Mouse (Mus musculus) liver, embryonic 13.5 days (tissue): Measurements from ENCODE around the gene Rpl12. TPM values are rescaled to one million over a fixed set of nuclear protein-coding genes. Genes with fewer than 3 reads are reported as not detected.
"Not testable (repeated sequence)": the region's sequence is repeated elsewhere in the genome, so short reads cannot be mapped to it uniquely, and the experiment has no call there.

ENCODE experiments used
- ATAC-seq: fragments of 200-750 bp; cut with Nextera tagmentation; 2 replicates; pipeline ENCODE4 v1.8.0; 2017; ENCODE audit warnings: low read depth, mild to moderate bottlenecking, moderate number of reproducible peaks, moderate library complexity
- DNase-seq: peaks from one replicate; pipeline ENCODE4 v3.0.0; 2022
- H3K27ac ChIP-seq: fragments of 300-500 bp; sonication (generic); 2 replicates; pipeline ENCODE4 v1.5.1; 2015; ENCODE audit warnings: moderate library complexity, mild to moderate bottlenecking, inconsistent platforms
- H3K27me3 ChIP-seq: fragments of 300-500 bp; sonication (generic); 2 replicates; pipeline ENCODE4 v1.6.1; 2015; ENCODE audit warnings: mild to moderate bottlenecking, inconsistent platforms
- H3K36me3 ChIP-seq: fragments of 300-500 bp; sonication (generic); 2 replicates; pipeline ENCODE4 v1.6.1; 2015; ENCODE audit warnings: mild to moderate bottlenecking, inconsistent platforms
- H3K4me1 ChIP-seq: fragments of 300-500 bp; sonication (generic); replicated peaks from 2 replicates; pipeline ENCODE4 v1.6.1; 2015; ENCODE audit warnings: inconsistent platforms
- H3K4me2 ChIP-seq: fragments of 300-500 bp; sonication (generic); 2 replicates; pipeline ENCODE4 v1.6.1; 2015; ENCODE audit warnings: inconsistent platforms, mild to moderate bottlenecking, moderate library complexity
- H3K4me3 ChIP-seq: fragments of 300-500 bp; sonication (generic); replicated peaks from 2 replicates; pipeline ENCODE4 v1.5.1; 2015; ENCODE audit warnings: mild to moderate bottlenecking, inconsistent platforms
- H3K9ac ChIP-seq: fragments of 300-500 bp; sonication (generic); 2 replicates; pipeline ENCODE4 v1.6.1; 2015; ENCODE audit warnings: mild to moderate bottlenecking, inconsistent platforms
- H3K9me3 ChIP-seq: fragments of 300-500 bp; sonication (generic); replicated peaks from 2 replicates; pipeline ENCODE4 v1.6.1; 2016; ENCODE audit warnings: inconsistent platforms
- WGBS: fragments of 180-500 bp; shearing (Covaris S2); methylation state at CpG from one replicate; pipeline ENCODE4 v1.1.7; 2015; ENCODE audit not compliant: insufficient replicate concordance; 5-methylcytosine and 5-hydroxymethylcytosine counted together
- polyA plus RNA-seq: library from polyadenylated mRNA; unstranded; fragments of >200 nt; fragmentation: Nextera tagmentation; extraction: Ambion mirVana; gene quantifications from 2 replicates; pipeline ENCODE4 v1.2.1, GENCODE M21; 2015

Gene Rpl12
- polyA plus RNA-seq, 1 experiment from 2014 or later, result 148 TPM

DNA sequence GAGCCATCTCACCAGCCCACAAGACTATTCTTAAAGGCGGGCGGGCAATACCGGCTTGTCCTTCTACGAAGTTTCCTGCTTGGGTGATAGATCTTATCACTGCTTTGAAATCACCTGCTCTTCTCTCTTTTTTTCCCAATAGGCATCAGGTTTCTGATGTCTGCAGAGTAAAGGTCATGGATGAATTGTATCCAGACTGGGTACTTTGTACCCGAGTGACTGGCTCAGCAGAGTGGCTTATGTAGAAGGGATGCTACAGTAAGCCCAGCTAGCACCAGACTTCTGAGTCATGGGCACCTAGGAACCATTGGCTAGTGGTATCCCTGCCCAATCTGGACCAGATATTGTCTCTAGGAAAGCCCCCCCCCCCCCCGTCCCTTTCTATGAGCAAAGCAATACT is 22.3 kb downstream of the Rpl12 start:
- H3K4me3 ChIP-seq, result no peak overlapping the region
- peaks cover 9% of the 10 kb centered on the region; the same call in 1 of the 2 replicates for H3K27me3 ChIP-seq
- H3K9me3 ChIP-seq, result no peaks in the 10 kb centered on the region
- H3K36me3 ChIP-seq, result no peaks in the 10 kb centered on the region
- DNase-seq, result no peak
- no peak for ATAC-seq
- WGBS, result 42% methylated on average over 6 of the region's 6 CpGs
- peaks cover 37% of the 10 kb centered on the region for H3K4me1 ChIP-seq
- H3K9ac ChIP-seq, result no peak overlapping the region
- no peak overlapping the region for H3K27ac ChIP-seq
- H3K4me2 ChIP-seq, result peak overlapping the region; percentile 99

GRCm38 (mm10) chr2:32985844-32986243 is 24.5 kb downstream of the Rpl12 start:
- H3K4me1 ChIP-seq, result peaks cover 16% of the 10 kb centered on the region
- H3K36me3 ChIP-seq, result no peaks in the 10 kb centered on the region
- DNase-seq (no peak), ATAC-seq (no peak)
- H3K9me3 ChIP-seq, result no peaks in the 10 kb centered on the region
- no peak overlapping the region for H3K4me3 ChIP-seq
- WGBS, result 65% methylated on average over 8 of the region's 8 CpGs
- no peak overlapping the region for H3K27ac ChIP-seq
- H3K4me2 ChIP-seq, result no peak overlapping the region
- H3K27me3 ChIP-seq, result peaks cover 9% of the 10 kb centered on the region; the same call in 1 of the 2 replicates
- no peak overlapping the region for H3K9ac ChIP-seq

- Histone ChIP-seq H3K4me1 (no peaks in the 10 kb centered on the region), H3K4me3 (no peak overlapping the region), H3K9me3 (no peaks in the 10 kb centered on the region), H3K36me3 (no peaks in the 10 kb centered on the region), H3K4me2 (no peak overlapping the region), H3K27ac (no peak overlapping the region), H3K27me3 (0 out of 2 replicates have a peak, but pooled peaks cover 8% of the 10 kb centered on the region), H3K9ac (no peak overlapping the region)
- DNase-seq (no peak), ATAC-seq (no peak)
- 66% methylated on average over 3 of the region's 3 CpGs for WGBS
Measured at GRCm38 (mm10) chr2:32989376-32989775, 28.0 kb downstream of the Rpl12 start.

DNA sequence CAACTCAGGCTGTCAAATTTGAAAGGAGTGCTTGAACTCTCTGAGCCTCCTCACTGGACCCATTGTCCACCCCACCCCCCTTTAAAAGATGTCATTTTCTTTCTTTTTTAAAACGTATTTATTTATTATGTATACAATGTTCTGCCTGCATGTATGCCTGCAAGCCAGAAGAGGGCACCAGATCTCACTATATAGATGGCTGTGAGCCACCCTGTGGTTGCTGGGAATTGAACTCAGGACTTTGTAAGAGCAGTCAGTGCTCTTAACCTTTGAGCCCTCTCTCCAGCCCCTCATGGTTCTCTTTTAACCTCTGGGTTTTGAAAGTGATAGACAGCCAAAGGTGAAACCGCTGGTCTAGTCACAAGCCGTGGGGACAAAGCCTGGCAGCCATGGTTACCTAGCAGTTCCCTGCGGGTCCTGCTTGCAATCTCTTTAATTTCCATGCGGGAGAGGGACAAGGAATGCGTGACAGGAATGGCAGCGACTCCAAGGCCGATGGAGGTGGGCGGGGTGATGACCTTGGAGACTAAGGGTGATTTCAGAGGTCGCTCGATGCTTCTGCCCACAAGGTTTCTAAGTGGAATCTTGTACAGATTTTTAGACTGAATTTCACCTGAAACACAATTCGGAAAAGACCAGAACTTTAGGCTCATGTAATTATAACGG is 28.9 kb downstream of the Rpl12 start:
- Histone ChIP-seq H3K27ac (no peak overlapping the region), H3K4me2 (no peak overlapping the region), H3K9ac (no peak overlapping the region), H3K4me1 (no peaks in the 10 kb centered on the region), H3K4me3 (no peak overlapping the region), H3K27me3 (0 out of 2 replicates have a peak, but pooled peaks cover 3% of the 10 kb centered on the region), H3K9me3 (no peaks in the 10 kb centered on the region), H3K36me3 (no peaks in the 10 kb centered on the region)
- WGBS, result 50% methylated on average over 13 of the region's 13 CpGs
- ATAC-seq (no peak), DNase-seq (no peak)

DNA sequence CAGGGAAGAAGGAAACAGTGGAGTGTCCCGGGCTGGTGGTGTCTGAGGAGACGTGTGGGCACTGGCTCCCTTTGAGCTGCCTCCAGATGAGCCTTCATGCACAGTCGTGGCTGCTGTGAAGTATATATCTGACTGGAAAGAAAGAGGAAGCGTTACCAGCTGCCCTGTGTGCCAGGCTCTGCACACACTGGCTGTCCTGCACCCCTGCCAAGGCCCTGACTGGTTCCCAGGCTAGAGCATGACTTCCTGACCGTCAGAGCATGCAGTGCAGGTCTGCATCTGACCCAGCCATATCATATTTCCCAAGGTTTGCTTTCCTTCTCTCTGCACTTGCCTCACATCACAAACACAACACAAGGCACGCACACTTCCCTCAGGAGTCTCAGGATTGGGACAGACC is 30.8 kb downstream of the Rpl12 start:
- Histone ChIP-seq H3K9me3 (no peaks in the 10 kb centered on the region), H3K4me3 (no peak overlapping the region), H3K27ac (no peak overlapping the region), H3K4me1 (no peaks in the 10 kb centered on the region), H3K9ac (no peak overlapping the region), H3K27me3 (0 out of 2 replicates have a peak, but pooled peaks cover 3% of the 10 kb centered on the region), H3K4me2 (no peak overlapping the region), H3K36me3 (no peaks in the 10 kb centered on the region)
- no peak for ATAC-seq
- no peak for DNase-seq
- WGBS, result 42% methylated on average over 6 of the region's 6 CpGs

DNA sequence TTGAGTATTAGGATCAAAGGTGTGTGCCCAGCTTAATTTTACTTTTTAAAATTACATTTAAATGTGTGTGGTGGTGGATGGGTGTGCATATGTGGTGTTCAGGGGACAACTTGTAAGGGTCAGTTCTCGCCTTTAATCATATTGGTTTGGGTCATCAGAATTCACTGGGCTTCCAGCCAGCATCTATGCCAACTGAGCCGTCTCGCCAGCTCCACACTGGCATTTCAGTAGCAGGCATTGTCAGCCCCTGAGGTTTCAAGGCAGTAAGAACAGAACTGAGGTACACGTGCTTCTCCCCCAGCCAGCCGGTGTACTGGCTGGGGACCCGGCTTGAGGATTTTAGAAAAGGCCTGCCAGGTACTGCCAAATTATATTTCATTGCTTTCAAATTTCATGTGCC is 35.7 kb downstream of the Rpl12 start:
- WGBS, result 65% methylated on average over 6 of the region's 6 CpGs
- H3K27me3 ChIP-seq, result 0 out of 2 replicates have a peak, but pooled peaks cover 1% of the 10 kb centered on the region
- no peaks in the 10 kb centered on the region for H3K4me1 ChIP-seq

GRCm38 (mm10) chr2:32997792-32998191 is 36.4 kb downstream of the Rpl12 start:
- Histone ChIP-seq H3K4me1 (no peaks in the 10 kb centered on the region), H3K36me3 (no peaks in the 10 kb centered on the region), H3K27me3 (no peaks in the 10 kb centered on the region), H3K27ac (no peak overlapping the region), H3K9me3 (no peaks in the 10 kb centered on the region), H3K4me2 (no peak overlapping the region), H3K9ac (no peak overlapping the region), H3K4me3 (no peak overlapping the region)
- DNase-seq (no peak), ATAC-seq (no peak)
- 58% methylated on average over 4 of the region's 4 CpGs for WGBS

More for the DNA sequence above, 35.7 kb downstream of the Rpl12 start:
- DNase-seq (no peak), ATAC-seq (no peak)
- H3K9me3 ChIP-seq, result no peaks in the 10 kb centered on the region
- no peak overlapping the region for H3K27ac ChIP-seq
- no peaks in the 10 kb centered on the region for H3K36me3 ChIP-seq
- no peak overlapping the region for H3K4me2 ChIP-seq
- no peak overlapping the region for H3K9ac ChIP-seq
- no peak overlapping the region for H3K4me3 ChIP-seq

GRCm38 (mm10) chr2:32999752-33000151 is 38.4 kb downstream of the Rpl12 start:
- WGBS, result 73% methylated on average over 2 of the region's 2 CpGs
- Histone ChIP-seq H3K27me3 (no peaks in the 10 kb centered on the region), H3K4me1 (no peaks in the 10 kb centered on the region), H3K9ac (no peak overlapping the region), H3K27ac (no peak overlapping the region), H3K4me2 (no peak overlapping the region), H3K4me3 (no peak overlapping the region), H3K9me3 (no peaks in the 10 kb centered on the region), H3K36me3 (no peaks in the 10 kb centered on the region)
- DNase-seq, result no peak
- no peak for ATAC-seq

DNA sequence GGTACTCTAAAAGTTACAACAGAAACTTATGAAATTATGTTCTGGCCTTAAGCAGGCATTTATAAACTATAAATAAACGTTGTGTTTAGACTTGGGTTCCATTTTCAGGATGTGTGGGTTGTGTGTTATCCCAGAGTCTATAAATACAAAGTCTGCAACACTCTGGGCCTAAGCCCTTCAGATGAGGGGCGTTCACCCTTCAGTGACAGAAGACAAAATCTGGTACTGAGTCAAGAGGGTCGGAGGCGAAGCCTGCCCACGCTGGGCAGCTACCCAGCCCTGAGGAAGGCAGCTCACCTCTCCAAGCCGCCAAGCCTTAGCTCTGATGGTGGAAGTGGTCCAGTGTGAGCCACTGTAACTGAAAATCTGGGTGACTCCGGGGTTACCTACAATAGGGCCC is 40.8 kb downstream of the Rpl12 start:
- 72% methylated on average over 7 of the region's 7 CpGs for WGBS
- ATAC-seq, result no peak
- H3K9me3 ChIP-seq, result no peaks in the 10 kb centered on the region

DNA sequence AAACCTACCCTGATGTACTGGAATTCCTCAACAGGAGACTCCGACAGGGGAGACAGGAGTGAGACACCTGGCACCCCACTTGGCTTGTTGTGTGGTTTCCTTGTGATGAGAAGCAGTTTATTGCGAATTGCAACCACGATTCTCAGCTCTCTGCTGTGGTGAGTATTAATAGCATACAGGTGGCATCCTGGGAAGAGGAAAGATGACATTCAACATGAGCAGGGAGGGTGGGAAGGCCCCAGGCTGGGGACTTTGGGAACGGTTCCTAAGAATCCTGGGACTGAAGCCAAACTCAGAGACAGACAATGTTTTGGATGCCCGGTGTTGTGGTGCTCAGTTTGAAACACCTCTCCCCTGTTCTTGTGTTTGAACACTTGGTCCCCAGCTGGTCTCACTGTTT is 43.7 kb downstream of the Rpl12 start:
- H3K27me3 ChIP-seq, result no peaks in the 10 kb centered on the region
- H3K9ac ChIP-seq, result no peak overlapping the region
- 61% methylated on average over 5 of the region's 5 CpGs for WGBS
- H3K4me2 ChIP-seq, result no peak overlapping the region
- no peak overlapping the region for H3K4me3 ChIP-seq
- H3K27ac ChIP-seq, result no peak overlapping the region
- no peaks in the 10 kb centered on the region for H3K36me3 ChIP-seq
- no peaks in the 10 kb centered on the region for H3K4me1 ChIP-seq
- no peaks in the 10 kb centered on the region for H3K9me3 ChIP-seq
- no peak for DNase-seq
- no peak for ATAC-seq

More for the DNA sequence above, 40.8 kb downstream of the Rpl12 start:
- no peak overlapping the region for H3K4me2 ChIP-seq
- no peaks in the 10 kb centered on the region for H3K27me3 ChIP-seq
- H3K27ac ChIP-seq, result no peak overlapping the region
- no peak overlapping the region for H3K9ac ChIP-seq
- no peaks in the 10 kb centered on the region for H3K4me1 ChIP-seq
- no peak overlapping the region for H3K4me3 ChIP-seq
- H3K36me3 ChIP-seq, result no peaks in the 10 kb centered on the region
- no peak for DNase-seq

- H3K27me3 ChIP-seq, H3K4me3 ChIP-seq, H3K36me3 ChIP-seq, H3K27ac ChIP-seq, H3K9me3 ChIP-seq, H3K9ac ChIP-seq, H3K4me2 ChIP-seq, DNase-seq, ATAC-seq, H3K4me1 ChIP-seq: not testable (repeated sequence)
- WGBS, result 74% methylated on average over 4 of the region's 4 CpGs
Measured at GRCm38 (mm10) chr2:33009055-33009454, 47.7 kb downstream of the Rpl12 start.

GRCm38 (mm10) chr2:33014877-33015276 is 53.5 kb downstream of the Rpl12 start:
- no peak overlapping the region for H3K27ac ChIP-seq
- no peak overlapping the region for H3K9ac ChIP-seq
- no peaks in the 10 kb centered on the region for H3K4me1 ChIP-seq
- ATAC-seq (no peak), DNase-seq (no peak)
- 69% methylated on average over 5 of the region's 5 CpGs for WGBS
- H3K9me3 ChIP-seq, result no peaks in the 10 kb centered on the region
- no peak overlapping the region for H3K4me2 ChIP-seq
- no peaks in the 10 kb centered on the region for H3K27me3 ChIP-seq
- H3K4me3 ChIP-seq, result no peak overlapping the region
- no peaks in the 10 kb centered on the region for H3K36me3 ChIP-seq
